In the genomic region with DNA sequence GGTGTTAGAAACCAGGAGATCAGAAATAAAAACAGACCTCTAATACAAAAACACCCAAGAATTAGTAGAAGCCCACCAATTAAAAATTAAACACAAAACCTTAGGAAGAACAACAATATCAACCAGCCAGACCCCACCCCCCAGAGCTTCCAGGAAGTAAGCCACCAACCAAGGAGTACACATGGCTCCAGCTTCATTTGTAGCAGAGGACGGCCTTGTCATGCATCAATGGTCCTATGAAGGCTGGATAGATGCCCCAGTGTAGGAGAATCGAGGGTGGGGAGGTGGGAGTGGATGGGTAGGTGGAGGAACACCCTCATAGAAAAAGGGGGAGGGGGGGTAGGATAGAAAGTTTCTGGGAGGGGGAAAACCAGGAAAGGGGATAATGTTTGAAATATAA, we compare ENCODE assay signal across 21 mouse cellular contexts.
"Had no signal": no experiment of that assay in that cellular context is flagged by ENCODE, and none has a peak within 500 bp of the region (broad histone marks: within the 10 kb centered on the region; RNA-seq: fewer than 3 reads in every experiment).

No protein-coding gene starts in this region.

- ATAC-seq: midbrain, embryonic 13.5 days; midbrain, embryonic 16.5 days had no signal

- H3K9me3 ChIP-seq: limb, embryonic 12.5 days; limb, embryonic 15.5 days; liver, embryonic 15.5 days; lung, embryonic 15.5 days; megakaryocyte, embryonic 14.5 days; midbrain, embryonic 10.5 days; midbrain, embryonic 13.5 days; neural tube, embryonic 12.5 days had no signal

- H3K27me3 ChIP-seq: limb, embryonic 12.5 days; limb, embryonic 15.5 days; liver, embryonic 15.5 days; lung, embryonic 15.5 days; midbrain, embryonic 13.5 days; neural tube, embryonic 12.5 days had no signal

- H3K36me3 ChIP-seq: limb, embryonic 12.5 days; limb, embryonic 15.5 days; liver, embryonic 15.5 days; lung, embryonic 15.5 days; midbrain, embryonic 10.5 days; midbrain, embryonic 13.5 days; neural tube, embryonic 12.5 days had no signal

- H3K9ac ChIP-seq: limb, embryonic 12.5 days; limb, embryonic 15.5 days; lung, embryonic 15.5 days; neural tube, embryonic 12.5 days had no signal

- H3K4me3 ChIP-seq: limb, embryonic 12.5 days had no signal

- DNase-seq: kidney, adult 9 months; kidney, postnatal 14 days; kidney, postnatal 4 days; left cerebral cortex, postnatal 4 days; lung, adult 18-20 months; lung, postnatal 10 days; lung, postnatal 36 days; retina, postnatal 1 day; right cerebral cortex, postnatal 25 days; spleen, adult 18-20 months; thymus, adult 18-20 months; thymus, postnatal 36 days had no signal

- H3K27ac ChIP-seq: limb, embryonic 12.5 days; liver, embryonic 15.5 days had no signal
